Mouse (Mus musculus): ENCODE data around the gene Mapt. TPM values are rescaled to one million over a fixed set of nuclear protein-coding genes. Genes with fewer than 3 reads are reported as not detected.

Gene Mapt
- polyA plus RNA-seq, 1 experiment = 5.5 TPM

GRCm38 (mm10) chr11:104362704-104363103, 131.5 kb downstream of the Mapt start:
- H3K4me3 ChIP-seq (replicated peaks; ENCODE audit: control insufficient read depth, low read depth, low read length) = no peak overlapping the region
- H3K4me1 ChIP-seq (ENCODE audit: control insufficient read depth, insufficient read depth, low read length) = no peaks in the 10 kb centered on the region; the same call in 1 of the 2 replicates
- 52% methylated on average over 1 of the region's 1 CpGs for WGBS
- H3K27ac ChIP-seq (ENCODE audit: control insufficient read depth, insufficient read depth, low read depth, low read length, poor library complexity) = no peak overlapping the region
- TF ChIP-seq POLR2A (IDR thresholded peaks at IDR 0.05; ENCODE audit: borderline replicate concordance, control insufficient read depth, low read depth, low read length) = no peak
- TF ChIP-seq CTCF (IDR thresholded peaks at IDR 0.05; ENCODE audit: control insufficient read depth, insufficient read depth, low read length) = no peak

- WGBS = 80% methylated on average over 2 of the region's 2 CpGs
- no peak for TF ChIP-seq CTCF (IDR thresholded peaks at IDR 0.05; ENCODE audit: control insufficient read depth, insufficient read depth, low read length)
- no peak for TF ChIP-seq POLR2A (IDR thresholded peaks at IDR 0.05; ENCODE audit: borderline replicate concordance, control insufficient read depth, low read depth, low read length)
- H3K4me1 ChIP-seq (ENCODE audit: control insufficient read depth, insufficient read depth, low read length) = no peaks in the 10 kb centered on the region; the same call in 1 of the 2 replicates
- no peak overlapping the region for H3K4me3 ChIP-seq (replicated peaks; ENCODE audit: control insufficient read depth, low read depth, low read length)
- no peak overlapping the region for H3K27ac ChIP-seq (ENCODE audit: control insufficient read depth, insufficient read depth, low read depth, low read length, poor library complexity)
Measured at GRCm38 (mm10) chr11:104363823-104364600, 132.8 kb downstream of the Mapt start.

- H3K27ac ChIP-seq (ENCODE audit: control insufficient read depth, insufficient read depth, low read depth, low read length, poor library complexity) = no peak overlapping the region; the same call in 1 of the 2 replicates
- no peaks in the 10 kb centered on the region; the same call in 1 of the 2 replicates for H3K4me1 ChIP-seq (ENCODE audit: control insufficient read depth, insufficient read depth, low read length)
- TF ChIP-seq CTCF (IDR thresholded peaks at IDR 0.05; ENCODE audit: control insufficient read depth, insufficient read depth, low read length) (no peak), POLR2A (IDR thresholded peaks at IDR 0.05; ENCODE audit: borderline replicate concordance, control insufficient read depth, low read depth, low read length) (no peak)
- 33% methylated on average over 5 of the region's 5 CpGs for WGBS
- no peak overlapping the region for H3K4me3 ChIP-seq (replicated peaks; ENCODE audit: control insufficient read depth, low read depth, low read length)
Measured at GRCm38 (mm10) chr11:104367486-104368190, 136.4 kb downstream of the Mapt start.

- TF ChIP-seq POLR2A (IDR thresholded peaks at IDR 0.05; ENCODE audit: borderline replicate concordance, control insufficient read depth, low read depth, low read length) (no peak), CTCF (IDR thresholded peaks at IDR 0.05; ENCODE audit: control insufficient read depth, insufficient read depth, low read length) (no peak)
- H3K4me3 ChIP-seq (replicated peaks; ENCODE audit: control insufficient read depth, low read depth, low read length) = no peak overlapping the region
- 92% methylated on average over 3 of the region's 3 CpGs for WGBS
- no peaks in the 10 kb centered on the region for H3K4me1 ChIP-seq (ENCODE audit: control insufficient read depth, insufficient read depth, low read length)
- no peak overlapping the region for H3K27ac ChIP-seq (ENCODE audit: control insufficient read depth, insufficient read depth, low read depth, low read length, poor library complexity)
Measured at GRCm38 (mm10) chr11:104376291-104376690, 145.1 kb downstream of the Mapt start.

GRCm38 (mm10) chr11:104379635-104380034, 148.4 kb downstream of the Mapt start:
- no peaks in the 10 kb centered on the region for H3K4me1 ChIP-seq (ENCODE audit: control insufficient read depth, insufficient read depth, low read length)
- 49% methylated on average over 1 of the region's 1 CpGs for WGBS
- H3K27ac ChIP-seq (ENCODE audit: control insufficient read depth, insufficient read depth, low read depth, low read length, poor library complexity) = no peak overlapping the region
- no peak overlapping the region for H3K4me3 ChIP-seq (replicated peaks; ENCODE audit: control insufficient read depth, low read depth, low read length)
- TF ChIP-seq CTCF (IDR thresholded peaks at IDR 0.05; ENCODE audit: control insufficient read depth, insufficient read depth, low read length) = peak; percentile 58
- no peak for TF ChIP-seq POLR2A (IDR thresholded peaks at IDR 0.05; ENCODE audit: borderline replicate concordance, control insufficient read depth, low read depth, low read length)

Other genes starting within 250 kb of the Mapt start
- gene Crhr1, start 98.5 kb upstream of the Mapt start, polyA plus RNA-seq (2011; ENCODE audit: insufficient read depth, insufficient read length, low replicate concordance, missing spikeins) = not detected in 2 replicates
- gene Sppl2c, start 45.1 kb upstream of the Mapt start, polyA plus RNA-seq (2011; ENCODE audit: insufficient read depth, insufficient read length, low replicate concordance, missing spikeins) = not detected in 2 replicates
- gene Kansl1, start 237.5 kb downstream of the Mapt start, polyA plus RNA-seq (2011; ENCODE audit: insufficient read depth, insufficient read length, low replicate concordance, missing spikeins) = 8.1 and 19.0 TPM in 2 replicates